Comparison of ENCODE assay signal across 14 mouse cellular contexts in genomic region chr16:78153899-78154605, GRCm38 (mm10).
"Had no signal": no experiment of that assay in that cellular context is flagged by ENCODE, and none has a peak within 500 bp of the region (broad histone marks: within the 10 kb centered on the region; RNA-seq: fewer than 3 reads in every experiment).

No protein-coding gene starts in this region.

- ATAC-seq: midbrain, embryonic 13.5 days; midbrain, embryonic 15.5 days had no signal

- DNase-seq: lung, adult 18-20 months; lung, postnatal 10 days; lung, postnatal 4 days; right cerebral cortex, postnatal 14 days; thymus, adult 2 months; thymus, postnatal 25 days; thymus, postnatal 4 days had no signal

- H3K27me3 ChIP-seq: megakaryocyte, embryonic 14.5 days; midbrain, embryonic 13.5 days; midbrain, embryonic 15.5 days; neural tube, embryonic 12.5 days had no signal

- H3K4me1 ChIP-seq: megakaryocyte, embryonic 14.5 days; neural tube, embryonic 12.5 days had no signal

- H3K9ac ChIP-seq: liver, embryonic 14.5 days; lung, embryonic 14.5 days; midbrain, embryonic 13.5 days; midbrain, embryonic 15.5 days; neural tube, embryonic 12.5 days had no signal

- H3K9me3 ChIP-seq: megakaryocyte, embryonic 14.5 days; midbrain, embryonic 13.5 days; midbrain, embryonic 15.5 days; neural tube, embryonic 12.5 days had no signal

- H3K4me2 ChIP-seq: lung, embryonic 14.5 days; midbrain, embryonic 11.5 days; midbrain, embryonic 13.5 days; midbrain, embryonic 15.5 days; neural tube, embryonic 12.5 days had no signal

- H3K4me3 ChIP-seq: megakaryocyte, embryonic 14.5 days; midbrain, embryonic 13.5 days; midbrain, embryonic 15.5 days; neural tube, embryonic 12.5 days had no signal

- H3K36me3 ChIP-seq: midbrain, embryonic 13.5 days; midbrain, embryonic 15.5 days; neural tube, embryonic 12.5 days had no signal

- H3K27ac ChIP-seq: liver, embryonic 14.5 days; midbrain, embryonic 13.5 days; midbrain, embryonic 15.5 days; neural tube, embryonic 12.5 days had no signal
